Mouse (Mus musculus) cerebellum, postnatal 4 days (tissue): ENCODE measurements around the gene Bmf.
"Not testable (repeated sequence)": the region's sequence is repeated elsewhere in the genome, so short reads cannot be mapped to it uniquely, and the experiment has no call there.

Source experiments
- DNase-seq, 2 experiments: peaks; one replicate each; pipeline ENCODE4 v3.0.0; 2022; ENCODE audit warnings: low spot score in 2 of 2, mixed read lengths in 1 of 2

Bmf gene

DNA sequence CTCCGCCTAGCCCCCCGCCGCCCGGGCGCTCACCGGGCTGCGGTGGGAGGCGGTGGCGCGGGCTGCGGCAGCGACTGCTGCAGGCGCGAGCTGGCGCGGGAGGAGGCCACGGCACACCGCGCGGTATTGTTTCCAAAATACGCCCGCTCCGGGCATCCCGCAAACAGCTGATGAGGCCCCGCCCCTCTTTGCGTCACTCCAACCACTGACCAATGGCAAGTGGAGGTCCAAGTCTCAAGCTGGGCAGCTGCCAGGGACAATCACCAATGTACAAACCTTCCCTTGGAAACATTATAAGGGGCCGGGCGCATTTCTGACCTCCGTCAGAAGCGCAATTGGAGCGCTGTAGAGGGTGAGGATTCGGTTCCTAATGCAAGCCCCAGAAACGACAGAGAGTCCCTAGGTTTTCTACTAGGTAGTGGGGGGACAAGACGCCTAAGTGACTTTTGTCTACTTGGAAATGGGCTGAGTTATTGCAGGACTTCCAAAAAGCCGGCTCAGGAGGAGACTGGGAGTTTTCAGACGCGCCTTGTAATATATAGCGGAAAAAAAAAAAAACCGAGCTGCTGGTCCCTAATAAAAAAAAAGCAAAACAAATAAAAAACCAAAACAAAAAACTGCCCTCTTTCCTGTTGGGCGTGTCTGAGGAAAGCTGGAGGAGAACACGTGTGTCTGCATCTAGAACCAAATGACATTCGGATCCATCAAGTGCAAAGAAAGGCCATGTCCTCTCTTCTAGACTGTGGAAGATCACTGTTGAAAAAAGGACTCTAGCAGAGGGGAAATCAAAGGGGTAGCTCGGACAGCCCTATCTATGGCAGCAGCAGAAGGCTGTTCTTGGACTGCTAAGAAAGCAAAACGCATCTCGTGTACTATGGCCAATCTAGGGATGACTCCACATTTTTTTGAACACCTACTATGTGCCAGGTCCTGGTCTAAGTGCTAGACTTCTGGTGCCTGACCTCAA lies at the start of gene Bmf:
Gene Bmf (minus strand): TSS at position 181 of the 967 bp plus-strand sequence.
- DNase-seq: peak; percentile 90 to 98

DNA sequence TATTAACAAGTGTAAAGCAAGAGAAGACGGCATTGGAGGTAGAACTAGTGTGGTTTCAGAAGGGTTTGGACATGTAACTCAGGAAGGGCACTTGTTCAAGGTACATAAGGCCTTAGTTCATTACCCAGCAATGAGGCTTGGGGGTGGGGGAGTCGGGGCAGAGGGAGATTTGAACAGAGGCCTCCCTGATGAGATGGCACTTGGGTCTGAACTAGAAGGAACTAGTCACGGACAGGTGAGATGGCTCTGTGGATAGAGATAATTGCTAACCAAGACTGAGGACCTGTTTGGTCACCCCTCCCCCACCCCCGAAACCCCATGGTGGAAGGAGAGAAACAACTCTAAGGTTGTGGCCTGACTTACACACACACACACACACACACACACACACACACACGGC lies 49.6 kb upstream of the Bmf start:
- DNase-seq: no peak

DNA sequence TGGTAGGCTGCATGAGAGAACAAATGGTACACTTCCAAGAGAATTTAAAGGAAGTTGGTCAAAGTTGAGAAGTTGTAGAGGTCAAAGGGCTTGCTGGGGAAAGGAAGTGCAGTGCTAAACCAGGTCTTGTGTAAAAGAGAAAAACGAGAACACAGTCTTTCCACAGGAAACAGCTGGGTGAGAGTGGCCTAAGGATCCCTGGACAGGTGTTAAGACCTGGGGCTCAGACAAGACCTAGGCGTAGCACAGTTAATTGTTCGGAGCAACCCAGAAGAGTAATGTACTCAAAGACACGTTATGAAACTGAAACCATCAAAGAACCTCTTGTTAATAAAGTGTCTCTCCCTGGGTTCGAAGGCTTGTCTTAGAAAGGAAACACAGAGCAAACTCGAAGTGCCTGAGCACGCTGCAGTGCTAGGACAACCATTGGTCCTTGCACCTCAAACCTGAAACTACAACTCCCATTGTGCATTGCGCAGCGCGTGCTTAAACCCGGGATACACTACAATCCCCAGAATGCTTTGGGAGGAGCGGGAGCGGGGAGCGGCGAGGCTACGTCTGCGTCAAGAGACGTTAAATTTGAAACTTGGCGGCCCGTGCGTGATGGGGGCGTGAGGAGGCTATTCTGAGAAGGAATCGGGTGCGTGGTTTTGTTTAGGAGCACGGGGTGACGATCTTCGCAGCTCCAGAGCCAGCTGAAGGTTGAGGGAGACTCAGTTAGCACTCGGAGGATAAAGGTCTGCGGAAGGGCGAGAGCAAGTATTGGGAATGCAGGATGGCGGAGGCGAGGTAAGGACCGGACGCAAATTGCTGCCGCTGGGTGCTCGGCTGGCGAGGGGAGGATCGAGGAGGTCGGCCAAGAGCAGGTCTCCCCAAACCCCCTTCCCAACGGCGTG lies 48.4 kb upstream of the Bmf start, which contains the start of gene Bub1b:
Gene Bub1b (plus strand): TSS at position 539 of the 896 bp plus-strand sequence.
- DNase-seq: peak; percentile 66 to 86

GRCm38 (mm10) chr2:118591083-118591482 lies 41.6 kb upstream of the Bmf start:
- no peak for DNase-seq

- no peak for DNase-seq
These were observed 38.2 kb upstream of the Bmf start for GRCm38 (mm10) chr2:118587686-118588085.

DNA sequence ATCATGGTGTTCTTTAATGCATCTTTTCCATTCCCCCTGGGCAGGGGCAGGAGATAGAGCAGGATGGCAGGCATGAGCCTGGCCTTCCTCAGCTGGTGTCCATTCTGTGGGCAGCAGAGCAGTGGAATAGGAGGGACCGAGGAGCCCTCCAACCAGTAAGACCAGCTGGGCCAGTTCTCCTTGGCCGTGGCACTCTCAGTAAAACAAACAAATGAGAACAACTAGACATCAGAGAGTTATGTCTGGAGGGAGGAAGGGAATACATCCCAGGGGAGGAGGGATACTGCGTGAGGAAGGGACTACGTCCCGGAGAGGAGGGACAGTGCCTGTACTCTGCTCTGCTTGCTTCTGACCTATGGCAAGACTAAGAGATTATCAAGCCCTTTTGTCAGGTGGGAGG lies 36.5 kb upstream of the Bmf start:
- no peak for DNase-seq

GRCm38 (mm10) chr2:118573135-118573534 lies 23.6 kb upstream of the Bmf start:
- no peak for DNase-seq

DNA sequence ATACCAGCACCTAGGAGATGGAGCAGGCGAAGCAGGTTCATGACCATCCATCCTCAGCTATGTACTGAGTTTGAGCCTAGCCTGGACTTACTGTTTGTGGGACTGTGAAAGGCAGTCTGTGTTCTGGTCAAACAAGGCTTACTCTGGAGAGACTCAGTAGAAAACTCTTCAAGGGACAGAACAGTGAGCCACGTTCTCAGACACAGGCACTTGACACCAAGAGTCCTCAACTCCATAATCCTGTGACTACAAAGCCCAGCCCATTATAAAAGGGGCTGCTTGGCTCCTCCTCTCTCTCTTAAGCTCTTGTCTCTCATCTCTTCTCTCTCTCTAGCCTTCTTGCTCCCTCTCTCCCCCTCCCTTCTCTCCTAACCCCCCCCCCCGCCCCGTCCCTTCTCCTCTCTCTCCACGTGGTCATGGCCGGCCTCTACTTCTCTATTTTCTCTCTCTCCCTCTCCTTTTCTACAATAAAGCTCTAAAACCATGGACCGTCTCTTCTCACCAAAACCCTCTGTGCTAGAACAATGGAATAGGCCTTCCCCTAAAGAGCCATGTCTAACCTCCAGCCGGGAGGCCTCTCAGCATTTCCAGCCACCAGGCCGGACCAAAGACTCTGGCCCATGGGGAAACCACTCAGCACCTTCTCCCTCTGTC lies 22.8 kb upstream of the Bmf start:
- DNase-seq: no peak

DNA sequence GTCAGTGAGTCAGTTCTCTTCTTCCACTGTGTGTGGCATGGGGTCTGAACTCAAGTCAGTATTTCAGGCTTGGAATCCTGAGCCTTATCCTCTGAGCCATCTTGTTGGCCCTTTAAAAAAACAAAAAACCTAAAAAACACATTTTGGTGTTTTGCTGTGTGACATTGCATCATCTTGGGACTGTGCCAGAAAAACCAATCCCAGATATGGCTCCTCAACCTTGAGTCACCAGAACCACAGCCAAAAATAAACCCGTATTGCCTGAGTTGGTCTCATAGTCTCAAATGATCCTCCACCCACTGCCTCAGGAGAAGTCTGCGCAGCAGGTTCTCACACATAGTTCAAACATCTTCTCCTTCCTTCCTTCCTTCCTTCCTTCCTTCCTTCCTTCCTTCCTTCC lies 21.5 kb upstream of the Bmf start:
- no peak for DNase-seq

DNA sequence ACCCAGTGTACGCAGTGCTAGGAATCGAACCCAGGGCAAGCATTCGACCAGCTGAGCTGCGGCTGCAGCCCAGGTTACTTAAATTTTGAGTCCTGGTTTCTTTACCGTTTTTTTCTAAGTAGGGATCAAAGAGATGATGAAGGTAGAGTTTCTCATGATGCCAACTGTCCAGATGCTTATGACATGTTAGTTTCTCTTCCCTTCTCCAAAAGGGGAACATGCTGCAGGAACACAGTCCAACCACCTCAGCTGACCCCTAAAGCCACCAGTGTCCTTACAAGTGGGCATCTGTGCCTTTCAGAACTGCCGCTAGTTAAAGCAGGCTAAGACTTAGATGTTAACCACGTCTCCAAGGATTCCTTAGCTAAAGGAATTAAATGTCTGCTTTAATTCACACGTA lies 17.7 kb upstream of the Bmf start:
- DNase-seq: no peak

- DNase-seq: no peak
These were observed 12.9 kb upstream of the Bmf start for GRCm38 (mm10) chr2:118562431-118562830.

GRCm38 (mm10) chr2:118562015-118562414 lies 12.5 kb upstream of the Bmf start:
- no peak for DNase-seq

- no peak for DNase-seq
These were observed 8.9 kb upstream of the Bmf start for GRCm38 (mm10) chr2:118558426-118558825.

GRCm38 (mm10) chr2:118554356-118554990 lies 5.0 kb upstream of the Bmf start:
- not testable (repeated sequence) for DNase-seq

DNA sequence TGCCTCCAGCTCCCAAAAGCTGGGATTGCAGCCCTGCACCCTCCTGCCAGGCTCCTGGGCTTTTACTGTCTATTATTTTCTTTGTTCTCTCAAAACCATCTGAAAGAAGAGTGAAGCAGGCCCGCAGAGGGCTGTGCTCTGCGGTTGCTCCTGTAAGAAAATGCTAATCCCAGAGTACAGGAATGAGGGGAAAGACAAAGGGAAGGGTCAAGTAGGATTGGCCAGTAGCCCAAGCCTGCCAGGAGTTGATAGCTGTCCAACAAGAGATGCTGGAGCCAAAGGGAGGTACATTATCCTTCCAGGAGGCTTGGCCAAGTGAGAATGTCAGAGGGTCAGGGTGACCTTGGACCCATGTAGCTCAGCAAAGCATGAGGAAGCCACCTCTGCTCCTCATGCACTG lies 2.1 kb upstream of the Bmf start:
- DNase-seq: no peak

DNA sequence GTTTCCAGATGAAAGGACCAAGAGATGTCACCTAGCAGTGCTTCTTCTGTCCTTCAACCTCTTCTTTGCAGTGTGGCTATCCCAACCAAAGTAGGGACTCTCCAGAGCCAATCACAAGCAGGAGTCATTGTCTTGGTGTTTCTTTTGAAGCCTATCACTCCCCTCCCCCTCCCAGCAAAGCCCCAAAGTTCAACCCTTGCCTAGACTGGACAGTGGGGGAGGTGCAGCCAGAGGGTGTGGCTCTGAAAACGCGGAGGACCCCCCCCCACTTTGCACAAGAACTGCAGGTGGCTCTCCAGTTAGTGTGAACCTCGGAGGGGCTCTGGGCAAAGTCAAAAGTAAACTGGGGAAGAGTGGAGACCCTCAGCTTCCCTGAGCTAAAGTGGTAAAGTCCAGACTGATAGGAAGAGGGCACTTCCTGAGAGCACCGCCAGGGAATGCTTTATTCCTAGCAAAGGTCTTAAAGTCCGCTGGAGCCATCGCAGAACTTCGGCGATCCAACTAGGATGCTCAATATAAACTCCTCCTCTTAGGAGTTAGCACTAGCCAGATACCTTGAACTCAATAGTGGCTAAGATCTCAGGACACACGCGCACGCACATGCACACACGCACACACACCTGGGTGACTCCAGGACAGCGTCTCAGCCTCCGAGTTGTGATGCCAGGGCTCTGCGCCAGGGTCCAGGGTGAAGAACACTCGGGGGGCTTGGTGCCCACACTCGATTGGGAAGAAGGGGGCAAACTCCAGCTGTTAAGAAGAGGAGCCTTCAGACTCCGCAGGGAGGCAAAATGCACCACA lies 866 bp downstream of the Bmf start:
- peak in 1 of 2 experiments; percentile 23 for DNase-seq

DNA sequence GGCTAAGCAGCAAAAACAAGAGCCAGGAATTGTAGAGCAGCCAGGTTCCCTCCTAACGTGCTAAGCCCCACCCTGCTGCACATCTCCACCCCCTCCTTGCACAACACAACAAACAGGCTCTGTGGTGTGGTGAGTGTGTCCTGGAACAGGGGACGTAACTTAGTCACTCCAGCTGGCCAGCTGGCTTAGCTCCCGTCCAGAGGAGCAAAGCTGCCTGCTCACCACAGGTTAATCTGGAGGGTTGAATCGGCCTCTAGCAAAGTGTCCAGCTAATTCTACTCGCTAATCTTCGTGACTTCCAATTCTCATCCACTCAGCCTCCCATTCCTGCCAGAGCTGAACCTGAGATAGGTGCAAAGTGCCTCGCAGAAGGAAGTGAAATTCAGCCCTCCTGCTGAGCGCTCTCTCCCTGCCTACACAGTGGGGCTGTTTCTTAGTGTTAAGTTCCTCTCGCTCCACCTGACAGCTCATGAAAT lies 1.9 kb downstream of the Bmf start:
- no peak for DNase-seq

GRCm38 (mm10) chr2:118546798-118547165 lies 2.7 kb downstream of the Bmf start:
- no peak for DNase-seq

DNA sequence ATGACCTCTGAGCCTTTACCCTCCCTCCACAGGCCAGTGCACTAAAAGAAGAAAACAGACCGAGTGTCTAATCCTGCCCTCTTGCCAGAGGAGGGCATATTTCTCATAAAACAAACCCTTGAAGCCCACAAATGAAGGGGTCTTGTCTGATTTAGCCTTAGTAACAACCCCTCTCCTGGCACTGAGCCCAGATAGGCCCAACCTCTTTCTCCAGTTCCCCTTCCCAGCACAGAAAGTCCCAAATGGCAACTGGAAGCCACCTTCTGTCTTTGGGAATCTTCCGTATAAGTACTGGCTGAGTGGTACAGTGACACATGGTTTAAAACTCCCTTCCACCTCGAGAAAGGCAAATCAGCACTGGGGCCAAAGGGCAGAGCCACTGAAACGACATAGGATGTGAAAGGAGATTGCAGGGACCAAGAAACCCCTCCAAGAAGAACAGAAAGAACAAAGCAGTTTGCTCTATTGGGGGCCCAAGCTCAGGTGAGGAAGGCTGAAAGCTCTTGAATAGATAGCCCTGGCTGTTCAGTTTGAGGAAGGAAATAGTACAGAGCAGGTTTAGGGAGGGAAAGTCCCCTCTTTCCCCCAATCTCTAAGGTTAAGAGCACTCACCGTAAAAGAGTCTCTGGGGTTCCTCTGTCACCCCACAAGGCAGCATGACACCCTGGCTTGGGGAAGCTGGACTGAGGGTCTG lies 3.2 kb downstream of the Bmf start:
- DNase-seq: no peak
